Mouse (Mus musculus) heart, postnatal 10 days (tissue): ENCODE data around the gene Olfr1279. TPM values are rescaled to one million over a fixed set of nuclear protein-coding genes. Genes with fewer than 3 reads are reported as not detected.
"Not testable (repeated sequence)": the region's sequence is repeated elsewhere in the genome, so short reads cannot be mapped to it uniquely, and the experiment has no call there.

Source experiments
- DNase-seq, 2 experiments: peaks; one replicate each; pipeline ENCODE4 v3.0.0; 2021
- intact Hi-C: fragments of 180-260 bp; cut with DNase I; formaldehyde crosslinking; loops from one replicate; pipeline ENCODE4 v1.15.1; 2025
- total RNA-seq, 2 experiments: library from RNA; stranded (reverse); gene quantifications; 2 replicates each; pipeline ENCODE4 v1.2.3; 2021

The Olfr1279 gene
- total RNA-seq: not detected

DNA sequence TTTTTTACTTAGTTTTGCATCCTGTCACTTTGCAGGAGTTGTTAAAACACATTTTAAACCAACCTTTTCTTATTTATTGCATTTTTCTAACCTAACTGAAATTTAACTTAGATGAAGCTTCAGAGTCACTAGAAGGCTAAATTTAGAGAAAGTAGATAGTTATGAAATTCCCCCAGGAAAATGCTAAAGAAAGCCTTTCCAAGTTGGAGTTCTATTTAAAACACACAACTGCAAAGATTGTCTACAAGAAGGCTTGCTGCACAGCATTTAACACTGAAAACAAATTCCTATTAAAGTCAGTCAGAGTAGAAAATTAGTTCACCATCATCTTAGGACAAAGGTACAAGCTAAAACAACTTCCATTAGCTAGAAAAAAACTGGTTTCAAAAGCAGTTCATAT, at the start of gene Olfr1279:
TSS of gene Olfr1279 (plus strand) at position 262 of the 400 bp plus-strand sequence.
- intact Hi-C loops: no loop called here
- DNase-seq: no peak

DNA sequence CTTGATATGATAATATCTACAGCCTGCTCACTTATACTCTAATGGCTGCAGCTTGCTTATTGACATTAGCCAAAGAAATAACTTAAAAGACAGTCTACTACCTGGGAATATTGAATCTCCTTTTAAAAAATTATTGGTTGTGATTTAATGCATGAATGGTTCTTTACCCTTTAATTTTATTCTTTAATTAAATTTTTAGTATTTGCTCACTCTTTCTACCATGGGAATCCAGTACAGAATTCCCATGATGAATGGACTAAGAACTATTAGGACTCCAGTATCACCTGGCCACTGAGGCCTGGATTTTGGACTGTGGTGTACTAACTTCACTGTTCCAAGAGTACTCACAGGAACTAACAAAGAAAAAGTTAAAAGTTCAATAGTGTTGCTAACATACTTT, 46.2 kb upstream of the Olfr1279 start, which contains the start of gene Olfr1276:
TSS of gene Olfr1276 (plus strand) at position 301 of the 400 bp plus-strand sequence.
- intact Hi-C loops: no loop called here
- no peak for DNase-seq

DNA sequence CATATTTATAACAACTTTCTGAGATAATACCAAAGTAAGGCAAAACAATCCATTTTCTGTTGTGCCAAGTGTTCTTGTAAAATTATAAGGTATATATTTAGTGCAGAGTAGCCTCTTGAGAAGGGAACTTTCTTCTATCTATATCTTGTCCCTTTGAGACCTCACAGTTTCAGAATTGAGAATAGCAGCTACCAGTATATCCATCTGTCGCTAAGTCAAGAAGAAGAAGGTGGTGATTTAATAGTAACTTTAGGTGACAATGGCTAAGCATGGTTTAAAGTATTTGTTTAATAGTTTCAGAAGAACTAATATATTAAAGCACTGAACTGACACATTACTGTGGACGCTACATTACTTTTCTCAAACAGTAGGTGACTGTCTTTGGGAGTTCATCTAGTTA, 26.4 kb upstream of the Olfr1279 start, which contains the start of gene Olfr1277:
TSS of gene Olfr1277 (minus strand) at position 101 of the 400 bp plus-strand sequence.
- intact Hi-C loops: no loop called here
- no peak for DNase-seq

DNA sequence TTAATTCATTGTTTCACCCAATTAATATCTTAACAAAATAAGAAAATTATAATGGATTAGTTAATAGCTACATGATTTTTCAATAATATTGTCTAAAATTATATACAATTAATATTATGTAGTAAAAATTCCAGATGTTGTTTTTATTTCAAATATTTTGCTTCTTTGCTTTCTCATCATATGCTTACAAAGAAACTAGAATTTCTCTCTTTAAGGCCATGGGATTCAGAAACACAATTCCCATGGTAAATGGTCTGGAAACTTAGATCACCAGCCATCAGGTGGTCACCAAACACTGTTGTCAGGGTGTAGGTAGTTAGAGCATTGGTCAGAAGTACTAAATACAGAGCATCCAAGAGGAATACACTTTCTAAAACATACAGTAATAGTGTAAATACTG, 10.6 kb upstream of the Olfr1279 start, which contains the start of gene Olfr1278:
TSS of gene Olfr1278 (plus strand) at position 301 of the 400 bp plus-strand sequence.
- intact Hi-C loops: no loop called here
- no peak for DNase-seq

DNA sequence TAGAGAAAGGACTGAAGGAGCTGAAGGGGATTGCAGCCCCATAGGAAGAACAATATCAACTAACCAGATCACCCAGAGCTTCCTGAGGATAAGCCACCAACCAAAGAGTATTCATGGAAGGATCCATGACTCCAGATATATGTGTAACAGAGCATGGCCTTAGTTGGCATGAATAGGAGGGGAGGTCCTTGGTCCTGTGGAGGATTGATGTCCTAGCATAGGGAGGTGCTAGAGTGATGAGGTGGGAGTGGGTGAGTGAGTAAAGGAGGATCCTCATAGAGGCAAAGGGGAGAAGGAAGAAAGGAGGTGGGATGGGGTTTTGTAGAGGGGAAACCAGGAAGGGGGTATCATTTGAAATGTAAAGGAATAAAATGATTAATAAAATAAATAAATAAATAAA, 1.9 kb upstream of the Olfr1279 start:
- intact Hi-C loops: no loop called here
- no peak for DNase-seq

DNA sequence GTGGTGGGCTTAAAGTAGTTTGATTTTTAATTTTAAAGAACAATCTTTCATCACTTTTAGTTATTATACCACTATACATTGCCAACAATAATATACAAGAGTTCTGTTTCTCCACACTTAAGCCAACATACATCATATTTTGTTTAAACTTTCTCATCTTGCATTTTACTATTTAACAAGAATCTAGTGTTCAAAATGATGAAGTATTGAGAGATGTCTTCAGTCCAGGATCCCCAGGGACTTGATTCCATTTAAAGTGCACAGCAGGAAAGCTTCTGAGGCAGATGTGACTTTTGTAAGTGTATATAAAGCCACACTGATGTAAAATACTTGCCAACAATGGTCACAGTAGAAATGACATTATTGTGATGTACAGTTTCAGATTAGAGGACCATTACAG, 13.3 kb downstream of the Olfr1279 start, which contains the start of gene Olfr1280:
TSS of gene Olfr1280 (plus strand) at position 301 of the 400 bp plus-strand sequence.
- intact Hi-C loops: no loop called here
- DNase-seq: no peak

DNA sequence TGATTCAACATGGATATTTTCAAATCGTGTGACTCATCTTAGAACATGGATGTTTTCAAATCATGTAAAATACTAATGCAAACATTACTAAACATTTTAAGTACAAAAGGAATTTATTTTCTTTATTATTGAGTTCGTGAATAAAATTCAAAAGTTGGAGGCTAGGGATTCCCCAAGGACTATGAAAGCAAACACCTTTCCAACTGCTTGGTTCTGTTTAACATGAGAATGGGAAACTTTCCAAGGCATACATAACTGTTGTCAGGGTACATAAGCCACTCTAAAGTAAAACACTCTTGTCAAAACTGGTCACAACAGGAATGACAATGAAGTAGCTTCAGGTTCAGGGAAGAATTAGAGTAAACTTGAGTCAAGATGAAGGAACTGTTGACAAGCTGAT, 25.8 kb downstream of the Olfr1279 start, which contains the start of gene Olfr1281:
TSS of gene Olfr1281 (plus strand) at position 301 of the 400 bp plus-strand sequence.
- no peak for DNase-seq
- intact Hi-C loops: no loop called here

DNA sequence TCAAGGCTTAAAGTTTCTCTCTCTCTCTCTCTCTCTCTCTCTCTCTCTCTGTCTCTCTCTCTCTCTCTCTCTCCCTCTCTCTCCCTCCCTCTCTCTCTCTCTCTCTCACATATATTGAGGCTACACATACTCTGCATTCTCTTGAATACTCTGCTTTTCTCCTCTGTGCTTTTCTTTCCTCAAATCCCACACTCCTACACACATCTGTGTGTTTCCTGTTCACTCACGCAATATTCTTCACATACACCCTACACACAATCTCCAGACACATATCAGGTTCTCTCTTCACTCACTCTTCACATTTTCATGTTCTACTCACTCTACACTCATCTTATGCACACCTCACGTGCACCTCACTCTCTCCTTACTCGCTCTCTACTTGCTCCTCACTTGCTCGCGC, 33.3 kb downstream of the Olfr1279 start:
- intact Hi-C loops, DNase-seq: not testable (repeated sequence)

DNA sequence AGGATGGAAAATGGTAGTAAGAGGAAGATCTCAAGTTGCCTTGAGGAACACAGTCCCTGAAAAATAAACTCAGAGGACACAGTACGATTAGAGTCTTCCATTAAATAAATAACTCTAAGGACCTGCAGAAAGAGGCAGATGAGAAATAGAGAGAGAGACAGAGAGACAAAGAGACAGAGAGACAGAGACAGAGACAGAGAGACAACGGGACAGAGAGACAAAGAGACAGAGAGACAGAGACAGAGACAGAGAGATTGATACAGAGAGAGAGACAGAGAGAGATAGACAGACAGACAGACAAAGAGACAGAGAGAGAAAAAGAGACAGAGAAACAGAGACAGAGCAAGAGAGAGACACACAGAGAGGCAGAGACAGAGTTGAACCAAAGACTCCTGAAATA, 35.5 kb downstream of the Olfr1279 start, which contains the start of gene Olfr1282:
TSS of gene Olfr1282 (minus strand) at position 101 of the 400 bp plus-strand sequence.
- no peak for DNase-seq
- intact Hi-C loops: no loop called here

Other genes with a start within 250 kb of the Olfr1279 start
- gene Gm13941, start 194.7 kb upstream of the Olfr1279 start, total RNA-seq: not detected
- not detected for gene Gm15130, start 147.7 kb upstream of the Olfr1279 start, total RNA-seq
- gene 4930430A15Rik, start 71.0 kb upstream of the Olfr1279 start, total RNA-seq: not detected
- not detected for gene Olfr1275, start 65.3 kb upstream of the Olfr1279 start, total RNA-seq
- gene Olfr1276, start 46.1 kb upstream of the Olfr1279 start, total RNA-seq: not detected
- not detected for gene Olfr1277, start 26.5 kb upstream of the Olfr1279 start, total RNA-seq
- gene Olfr1278, start 10.5 kb upstream of the Olfr1279 start, total RNA-seq: not detected
- gene Olfr1280, start 13.4 kb downstream of the Olfr1279 start, total RNA-seq: not detected
- not detected for gene Olfr1281, start 25.9 kb downstream of the Olfr1279 start, total RNA-seq
- not detected for gene Olfr1282, start 35.4 kb downstream of the Olfr1279 start, total RNA-seq
- not detected for gene Olfr1283, start 66.2 kb downstream of the Olfr1279 start, total RNA-seq
- gene Olfr1284, start 74.9 kb downstream of the Olfr1279 start, total RNA-seq: not detected
- not detected for gene Olfr1286, start 122.5 kb downstream of the Olfr1279 start, total RNA-seq
- not detected for gene Olfr1287, start 148.5 kb downstream of the Olfr1279 start, total RNA-seq
- gene Olfr1288, start 173.5 kb downstream of the Olfr1279 start, total RNA-seq: not detected
- gene Olfr1289, start 180.2 kb downstream of the Olfr1279 start, total RNA-seq: not detected
- gene Olfr1290, start 193.2 kb downstream of the Olfr1279 start, total RNA-seq: not detected
- not detected for gene Olfr1291-ps1, start 196.5 kb downstream of the Olfr1279 start, total RNA-seq
- gene Olfr1293-ps, start 224.6 kb downstream of the Olfr1279 start, total RNA-seq: not detected
- gene Olfr1294, start 239.7 kb downstream of the Olfr1279 start, total RNA-seq: not detected